Mouse (Mus musculus) midbrain, embryonic 13.5 days (tissue): ENCODE data around the gene Srd5a1. TPM values are rescaled to one million over a fixed set of nuclear protein-coding genes. Genes with fewer than 3 reads are reported as not detected.
"Not testable (repeated sequence)": the region's sequence is repeated elsewhere in the genome, so short reads cannot be mapped to it uniquely, and the experiment has no call there.

ENCODE experiments used
- ATAC-seq: fragments of 200-750 bp; cut with Nextera tagmentation; 2 replicates; pipeline ENCODE4 v1.8.0; 2017; ENCODE audit warnings: mild to moderate bottlenecking, moderate TSS enrichment, moderate library complexity
- H3K27ac ChIP-seq: fragments of 300-500 bp; sonication (generic); 2 replicates; pipeline ENCODE4 v1.5.1; 2015; ENCODE audit warnings: inconsistent platforms, mild to moderate bottlenecking, moderate library complexity
- H3K27me3 ChIP-seq: fragments of 300-500 bp; sonication (generic); 2 replicates; pipeline ENCODE4 v1.6.1; 2015; ENCODE audit warnings: mild to moderate bottlenecking, inconsistent platforms
- H3K36me3 ChIP-seq: fragments of 300-500 bp; sonication (generic); 2 replicates; pipeline ENCODE4 v1.6.1; 2015; ENCODE audit warnings: mild to moderate bottlenecking, inconsistent platforms
- H3K4me1 ChIP-seq: fragments of 300-500 bp; sonication (generic); replicated peaks from 2 replicates; pipeline ENCODE4 v1.6.1; 2015; ENCODE audit warnings: inconsistent platforms
- H3K4me2 ChIP-seq: fragments of 300-500 bp; sonication (generic); replicated peaks from 2 replicates; pipeline ENCODE4 v1.6.1; 2015; ENCODE audit warnings: moderate library complexity, mild to moderate bottlenecking, inconsistent platforms
- H3K4me3 ChIP-seq: fragments of 300-500 bp; sonication (generic); replicated peaks from 2 replicates; pipeline ENCODE4 v1.5.1; 2015; ENCODE audit warnings: mild to moderate bottlenecking, inconsistent platforms
- H3K9ac ChIP-seq: fragments of 300-500 bp; sonication (generic); replicated peaks from 2 replicates; pipeline ENCODE4 v1.6.1; 2015; ENCODE audit warnings: mild to moderate bottlenecking, inconsistent platforms
- H3K9me3 ChIP-seq: fragments of 300-500 bp; sonication (generic); 2 replicates; pipeline ENCODE4 v1.6.1; 2016; ENCODE audit warnings: mild to moderate bottlenecking, inconsistent platforms
- WGBS: fragments of 180-500 bp; shearing (Covaris S2); methylation state at CpG from one replicate; pipeline ENCODE4 v1.1.7; 2015; 5-methylcytosine and 5-hydroxymethylcytosine counted together
- polyA plus RNA-seq: library from polyadenylated mRNA; unstranded; fragments of >200 nt; fragmentation: Nextera tagmentation; extraction: Ambion mirVana; gene quantifications from 2 replicates; pipeline ENCODE4 v1.2.1, GENCODE M21; 2015

Srd5a1 gene
- polyA plus RNA-seq, 1 experiment from 2014 or later, result 27.0 TPM

DNA sequence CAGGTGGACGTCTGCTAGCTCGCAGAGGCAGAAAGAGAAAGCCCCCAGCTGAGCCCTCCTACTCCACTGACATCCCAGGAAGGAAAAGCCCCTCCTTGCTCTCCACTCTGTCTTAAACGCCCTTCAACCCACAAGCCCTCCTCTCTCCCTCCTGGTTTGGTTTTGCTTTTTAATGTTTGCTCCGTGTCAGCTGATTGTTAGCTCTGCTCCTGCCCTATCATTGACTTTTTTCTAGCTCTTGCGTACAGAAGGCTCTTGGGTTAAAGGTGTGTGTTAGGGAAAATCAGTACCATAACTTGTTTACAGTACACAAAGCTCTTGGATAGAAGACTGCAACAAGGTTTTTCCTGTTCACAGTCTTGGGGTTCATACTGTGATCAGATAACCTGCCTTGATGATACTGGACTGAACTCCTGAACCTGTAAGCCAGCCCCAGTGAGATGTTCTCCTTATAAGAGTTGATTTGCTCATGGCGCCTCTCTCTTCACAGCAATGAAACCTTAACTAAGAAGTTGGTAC is 26.9 kb upstream of the Srd5a1 start:
- peaks cover 78% of the 10 kb centered on the region for H3K36me3 ChIP-seq
- 90% methylated on average over 6 of the region's 6 CpGs for WGBS
- H3K4me1 ChIP-seq, result no peaks in the 10 kb centered on the region

GRCm38 (mm10) chr13:69637657-69638056 is 26.4 kb upstream of the Srd5a1 start:
- H3K4me3 ChIP-seq, result no peak overlapping the region
- no peak overlapping the region for H3K27ac ChIP-seq
- H3K27me3 ChIP-seq, result no peaks in the 10 kb centered on the region
- 95% methylated on average over 9 of the region's 9 CpGs for WGBS
- H3K9me3 ChIP-seq, result no peaks in the 10 kb centered on the region
- peaks cover 82% of the 10 kb centered on the region for H3K36me3 ChIP-seq
- H3K4me1 ChIP-seq, result no peaks in the 10 kb centered on the region
- no peak overlapping the region for H3K4me2 ChIP-seq
- no peak for ATAC-seq
- H3K9ac ChIP-seq, result no peak overlapping the region

More for the DNA sequence above, 26.9 kb upstream of the Srd5a1 start:
- Histone ChIP-seq H3K4me2 (no peak overlapping the region), H3K9me3 (no peaks in the 10 kb centered on the region), H3K4me3 (no peak overlapping the region), H3K9ac (no peak overlapping the region), H3K27ac (no peak overlapping the region), H3K27me3 (no peaks in the 10 kb centered on the region)
- no peak for ATAC-seq

GRCm38 (mm10) chr13:69636816-69637215 is 25.6 kb upstream of the Srd5a1 start:
- Histone ChIP-seq H3K4me2 (no peak overlapping the region), H3K4me1 (no peaks in the 10 kb centered on the region), H3K27me3 (no peaks in the 10 kb centered on the region), H3K27ac (no peak overlapping the region), H3K9me3 (no peaks in the 10 kb centered on the region), H3K36me3 (peaks cover 91% of the 10 kb centered on the region), H3K9ac (no peak overlapping the region), H3K4me3 (no peak overlapping the region)
- 93% methylated on average over 6 of the region's 6 CpGs for WGBS
- ATAC-seq, result no peak

DNA sequence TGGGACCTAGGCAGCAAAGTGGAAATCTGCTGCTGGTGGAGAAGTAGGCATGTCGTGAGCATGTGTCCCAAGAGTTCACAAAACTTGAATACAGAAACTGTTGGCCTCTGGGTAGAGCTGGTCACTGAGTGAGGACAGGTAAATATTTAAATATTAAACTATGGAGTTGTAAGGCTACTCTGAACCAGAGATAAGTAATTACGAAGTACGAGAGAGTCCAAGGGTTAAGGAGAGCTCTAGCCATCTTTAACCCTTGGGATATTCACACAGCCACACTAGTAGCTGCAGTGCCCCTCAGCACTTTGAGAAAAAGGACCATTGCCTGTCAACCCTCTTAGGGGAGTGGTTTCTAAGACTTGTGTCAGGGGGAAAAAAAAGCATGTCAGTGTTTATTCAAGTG is 25.1 kb upstream of the Srd5a1 start:
- H3K4me1 ChIP-seq, result no peaks in the 10 kb centered on the region

GRCm38 (mm10) chr13:69635836-69636235 is 24.6 kb upstream of the Srd5a1 start:
- not testable (repeated sequence) for H3K4me1 ChIP-seq, ATAC-seq, H3K4me3 ChIP-seq

More for the DNA sequence above, 25.1 kb upstream of the Srd5a1 start:
- 92% methylated on average over 3 of the region's 3 CpGs for WGBS
- no peak overlapping the region for H3K27ac ChIP-seq
- no peak overlapping the region for H3K9ac ChIP-seq
- H3K27me3 ChIP-seq, result no peaks in the 10 kb centered on the region
- no peaks in the 10 kb centered on the region for H3K9me3 ChIP-seq
- no peak overlapping the region for H3K4me2 ChIP-seq
- H3K36me3 ChIP-seq, result peaks cover 95% of the 10 kb centered on the region
- no peak for ATAC-seq
- no peak overlapping the region for H3K4me3 ChIP-seq

DNA sequence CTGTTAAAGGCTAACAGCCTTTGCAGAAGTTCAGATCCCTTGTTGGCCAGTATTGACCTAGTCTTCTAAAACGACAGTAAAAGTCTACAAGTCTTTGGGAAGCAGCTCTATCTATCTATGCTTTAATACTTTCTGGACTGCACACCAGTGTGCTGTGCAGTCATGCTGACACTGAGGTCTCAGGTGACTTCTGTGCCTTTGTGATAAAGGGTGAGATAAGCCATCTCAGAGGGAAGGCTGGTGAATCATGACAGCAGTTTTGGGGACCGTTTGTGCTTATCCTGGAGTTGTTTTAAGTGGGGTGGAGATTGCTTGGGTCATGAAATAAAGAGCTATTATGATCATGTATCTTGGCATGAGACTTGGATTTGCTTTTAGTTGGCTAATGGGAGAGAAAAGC is 22.7 kb upstream of the Srd5a1 start:
- no peak overlapping the region for H3K4me2 ChIP-seq
- H3K27me3 ChIP-seq, result no peaks in the 10 kb centered on the region
- H3K27ac ChIP-seq, result no peak overlapping the region
- WGBS, result 91% methylated on average over 2 of the region's 2 CpGs
- H3K9me3 ChIP-seq, result no peaks in the 10 kb centered on the region
- H3K9ac ChIP-seq, result no peak overlapping the region
- peaks cover 97% of the 10 kb centered on the region for H3K36me3 ChIP-seq
- ATAC-seq, result no peak
- no peaks in the 10 kb centered on the region for H3K4me1 ChIP-seq
- no peak overlapping the region for H3K4me3 ChIP-seq

More at GRCm38 (mm10) chr13:69635836-69636235, 24.6 kb upstream of the Srd5a1 start:
- not testable (repeated sequence) for H3K27me3 ChIP-seq, H3K9ac ChIP-seq, H3K4me2 ChIP-seq, H3K27ac ChIP-seq, H3K9me3 ChIP-seq
- WGBS, result 98% methylated on average over 7 of the region's 7 CpGs
- peaks cover 97% of the 10 kb centered on the region for H3K36me3 ChIP-seq

DNA sequence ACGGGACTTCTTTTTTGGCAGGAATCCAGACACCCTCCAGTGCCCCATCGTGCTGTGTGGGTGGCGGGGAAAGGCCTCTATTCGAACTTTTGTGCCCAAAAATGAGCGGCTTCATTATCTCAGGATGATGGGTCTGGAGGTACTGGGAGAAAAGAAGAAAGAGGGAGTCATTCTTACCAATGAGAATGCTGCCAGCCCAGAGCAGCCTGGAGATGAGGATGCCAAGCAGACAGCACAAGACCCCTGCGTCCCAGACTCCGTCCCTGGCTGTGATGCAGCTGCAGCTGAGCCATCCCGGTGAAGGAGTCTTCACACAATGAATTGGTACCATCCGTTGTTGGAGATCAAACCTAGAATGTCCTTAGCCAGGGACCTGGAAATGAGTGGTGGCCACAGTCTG is 22.3 kb upstream of the Srd5a1 start:
- WGBS, result 88% methylated on average over 9 of the region's 9 CpGs
- Histone ChIP-seq H3K27ac (no peak overlapping the region), H3K4me3 (no peak overlapping the region), H3K4me1 (no peaks in the 10 kb centered on the region), H3K9me3 (no peaks in the 10 kb centered on the region), H3K27me3 (no peaks in the 10 kb centered on the region), H3K36me3 (peaks cover 97% of the 10 kb centered on the region), H3K9ac (no peak overlapping the region), H3K4me2 (no peak overlapping the region)
- no peak for ATAC-seq

DNA sequence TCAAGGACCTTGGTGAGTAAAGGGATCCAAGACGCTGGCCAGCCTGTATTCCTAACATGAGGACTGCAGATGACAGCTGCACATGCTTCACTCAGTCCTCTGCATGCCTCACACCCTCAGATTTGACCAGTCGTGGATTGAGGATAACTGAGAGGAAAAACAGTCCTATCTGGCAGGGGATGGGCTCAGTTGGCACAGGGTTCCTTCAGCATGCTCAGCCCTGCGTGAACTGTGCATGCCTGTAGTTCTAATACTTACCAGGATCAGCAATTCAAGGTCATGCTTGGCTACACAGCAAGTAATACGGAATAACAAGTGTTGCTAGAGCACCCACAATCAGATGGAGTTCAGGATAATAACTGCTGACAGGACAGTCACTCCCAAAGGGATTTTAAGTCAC is 20.4 kb upstream of the Srd5a1 start:
- H3K36me3 ChIP-seq, result peaks cover 98% of the 10 kb centered on the region
- H3K27ac ChIP-seq, result no peak overlapping the region
- no peaks in the 10 kb centered on the region for H3K9me3 ChIP-seq
- no peak overlapping the region for H3K4me3 ChIP-seq
- no peak for ATAC-seq
- no peak overlapping the region for H3K4me2 ChIP-seq
- H3K27me3 ChIP-seq, result no peaks in the 10 kb centered on the region
- 91% methylated on average over 4 of the region's 4 CpGs for WGBS
- H3K4me1 ChIP-seq, result no peaks in the 10 kb centered on the region
- no peak overlapping the region for H3K9ac ChIP-seq

DNA sequence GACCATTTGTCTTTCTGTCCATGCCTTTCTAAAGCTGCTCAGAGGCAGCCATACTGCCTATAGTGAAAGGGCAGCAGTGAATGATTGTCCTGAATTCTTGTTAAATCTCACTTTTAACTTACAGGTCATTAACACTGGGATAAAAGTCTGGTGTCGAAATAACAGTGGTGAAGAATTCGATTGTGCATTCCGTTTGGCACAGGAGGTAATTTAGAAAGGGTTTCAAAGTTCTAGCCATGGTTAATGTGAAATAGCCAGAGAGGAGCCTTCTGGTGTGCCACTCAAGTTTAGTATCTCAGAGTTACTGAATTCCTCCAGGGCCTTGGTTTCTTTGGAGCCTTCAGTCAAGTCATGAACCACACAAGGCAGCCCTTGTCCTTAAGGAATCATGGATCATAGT is 19.9 kb upstream of the Srd5a1 start:
- H3K27me3 ChIP-seq, result no peaks in the 10 kb centered on the region
- no peaks in the 10 kb centered on the region for H3K9me3 ChIP-seq
- 91% methylated on average over 3 of the region's 3 CpGs for WGBS
- H3K4me2 ChIP-seq, result no peak overlapping the region
- peaks cover 98% of the 10 kb centered on the region for H3K36me3 ChIP-seq
- no peak for ATAC-seq
- H3K9ac ChIP-seq, result no peak overlapping the region
- H3K4me1 ChIP-seq, result no peaks in the 10 kb centered on the region
- H3K4me3 ChIP-seq, result no peak overlapping the region
- no peak overlapping the region for H3K27ac ChIP-seq

DNA sequence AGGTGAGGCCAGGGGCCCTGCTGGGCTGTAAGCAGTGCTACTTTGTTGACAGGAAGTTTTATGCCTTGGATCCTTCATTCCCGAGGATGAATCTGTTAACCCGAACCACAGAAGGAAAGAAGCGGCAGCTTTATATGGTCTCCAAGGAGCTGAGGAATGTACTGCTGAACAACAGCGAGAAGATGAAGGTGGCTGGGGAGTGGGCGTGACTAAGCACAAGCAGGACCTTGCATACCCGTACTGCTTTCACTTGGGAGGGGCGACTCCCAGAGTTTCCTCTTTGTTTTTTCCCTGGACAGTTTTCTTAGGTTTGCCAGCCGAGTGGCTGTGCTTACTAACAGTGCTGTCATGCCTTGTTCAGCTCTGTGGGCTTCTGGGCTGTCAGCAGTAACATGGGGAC is 19.3 kb upstream of the Srd5a1 start:
- Histone ChIP-seq H3K4me3 (no peak overlapping the region), H3K9me3 (no peaks in the 10 kb centered on the region), H3K9ac (no peak overlapping the region), H3K4me1 (no peaks in the 10 kb centered on the region), H3K27ac (no peak overlapping the region), H3K4me2 (no peak overlapping the region), H3K27me3 (no peaks in the 10 kb centered on the region), H3K36me3 (peaks cover 99% of the 10 kb centered on the region)
- ATAC-seq, result no peak
- WGBS, result 88% methylated on average over 8 of the region's 8 CpGs

GRCm38 (mm10) chr13:69627941-69628340 is 16.7 kb upstream of the Srd5a1 start:
- H3K9ac ChIP-seq, result no peak overlapping the region
- no peaks in the 10 kb centered on the region for H3K9me3 ChIP-seq
- no peaks in the 10 kb centered on the region for H3K4me1 ChIP-seq
- H3K4me3 ChIP-seq, result no peak overlapping the region
- no peak overlapping the region for H3K27ac ChIP-seq
- H3K36me3 ChIP-seq, result peaks cover 99% of the 10 kb centered on the region
- no peak for ATAC-seq
- no peaks in the 10 kb centered on the region for H3K27me3 ChIP-seq
- 99% methylated on average over 3 of the region's 3 CpGs for WGBS
- no peak overlapping the region for H3K4me2 ChIP-seq

DNA sequence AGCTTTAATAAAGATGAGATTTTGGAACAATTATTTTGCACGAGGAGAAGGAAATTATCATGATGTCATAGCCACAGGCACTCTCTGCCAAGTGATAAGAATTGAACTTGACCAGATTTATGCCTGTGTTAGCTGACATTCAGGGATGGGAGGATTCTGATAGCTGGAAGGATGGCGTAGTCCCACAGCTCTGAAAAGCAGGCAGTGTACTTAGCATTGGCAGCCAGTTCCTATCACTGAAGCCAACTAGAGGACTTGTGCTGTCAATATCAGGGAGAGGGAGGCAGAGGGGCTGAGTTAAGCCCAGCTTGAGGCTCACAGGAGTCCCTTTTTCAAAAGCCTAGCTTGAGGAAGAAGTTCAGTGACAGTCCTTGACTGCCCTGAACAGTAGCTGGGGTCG is 13.3 kb upstream of the Srd5a1 start:
- H3K4me1 ChIP-seq, result no peaks in the 10 kb centered on the region
- no peak overlapping the region for H3K9ac ChIP-seq
- no peak overlapping the region for H3K4me2 ChIP-seq
- 95% methylated on average over 3 of the region's 3 CpGs for WGBS
- H3K9me3 ChIP-seq, result no peaks in the 10 kb centered on the region
- no peaks in the 10 kb centered on the region for H3K27me3 ChIP-seq
- no peak overlapping the region for H3K4me3 ChIP-seq
- ATAC-seq, result no peak
- H3K36me3 ChIP-seq, result peaks cover 91% of the 10 kb centered on the region
- no peak overlapping the region for H3K27ac ChIP-seq

GRCm38 (mm10) chr13:69623843-69624242 is 12.6 kb upstream of the Srd5a1 start:
- Histone ChIP-seq H3K27me3 (no peaks in the 10 kb centered on the region), H3K4me3 (no peak overlapping the region), H3K9ac (no peak overlapping the region), H3K27ac (no peak overlapping the region), H3K36me3 (peaks cover 91% of the 10 kb centered on the region), H3K4me2 (no peak overlapping the region), H3K9me3 (no peaks in the 10 kb centered on the region), H3K4me1 (no peaks in the 10 kb centered on the region)
- WGBS, result 75% methylated on average over 5 of the region's 5 CpGs
- ATAC-seq, result no peak
